Mouse (Mus musculus): ENCODE measurements around the gene Gm11939. TPM values are rescaled to one million over a fixed set of nuclear protein-coding genes. Genes with fewer than 3 reads are reported as not detected.
"Not testable (repeated sequence)": the region's sequence is repeated elsewhere in the genome, so short reads cannot be mapped to it uniquely, and the experiment has no call there.

Gm11939 gene
- not detected in 2 replicates for total RNA-seq (2014; fragmentation: Nextera tagmentation)
- not detected in 2 replicates for total RNA-seq (2017)

- no peak for ATAC-seq (replicated peaks; ENCODE audit: low FRiP score, low TSS enrichment, poor library complexity, severe bottlenecking)
Observed at GRCm38 (mm10) chr11:99559366-99559765, at the start of gene Gm11939. Gene Gm11939 (minus strand): TSS chr11:99559466.

- ATAC-seq (replicated peaks; ENCODE audit: low FRiP score, low TSS enrichment, poor library complexity, severe bottlenecking) = not testable (repeated sequence)
Observed at GRCm38 (mm10) chr11:99603208-99603607, 43.9 kb upstream of the Gm11939 start, which contains the start of gene Gm11938. Gene Gm11938 (minus strand): TSS chr11:99603308.

DNA sequence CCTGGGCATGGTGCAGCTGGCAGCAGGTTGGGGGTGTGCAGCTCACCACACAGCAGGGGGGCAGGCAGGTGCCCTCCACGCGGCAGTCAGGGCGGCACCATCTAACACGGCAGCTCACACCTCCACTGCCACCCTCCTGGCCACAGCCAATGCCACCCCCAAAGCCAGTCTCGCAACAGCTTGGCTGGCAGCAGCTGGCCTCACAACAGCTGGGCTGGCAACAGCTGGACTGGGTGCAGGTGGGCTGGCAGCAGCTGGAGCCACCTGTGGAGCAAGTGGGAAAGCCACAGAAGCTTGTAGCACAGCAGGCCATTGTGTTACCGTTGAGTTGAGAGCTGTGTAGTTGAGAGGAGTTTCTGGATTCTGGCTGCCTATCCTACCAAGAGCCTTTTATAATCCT, 38.5 kb upstream of the Gm11939 start, which contains the start of gene Krtap9-3:
Krtap9-3 (minus strand) TSS at position 364 of the 400 bp plus-strand sequence.
- ATAC-seq (replicated peaks; ENCODE audit: low FRiP score, low TSS enrichment, poor library complexity, severe bottlenecking) = not testable (repeated sequence)

DNA sequence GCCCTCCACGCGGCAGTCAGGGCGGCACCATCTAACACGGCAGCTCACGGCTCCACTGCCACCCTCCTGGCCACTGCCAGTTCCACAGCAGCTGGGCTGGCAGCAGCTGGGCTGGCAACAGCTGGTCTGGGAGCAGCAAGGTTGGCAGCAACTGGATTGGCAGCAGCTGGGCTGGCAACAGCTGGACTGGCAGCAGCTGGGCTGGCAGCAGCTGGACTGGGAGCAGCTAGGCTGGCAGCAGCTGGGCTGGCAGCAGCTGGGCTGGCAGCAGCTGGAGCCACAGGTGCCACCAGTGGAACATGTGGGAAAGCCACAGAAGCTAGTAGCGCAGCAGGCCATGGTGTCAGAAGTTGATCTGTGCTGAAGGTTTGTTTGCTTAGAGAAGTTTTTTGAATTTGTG, 31.7 kb upstream of the Gm11939 start, which contains the start of gene Krtap1-3:
Krtap1-3 (minus strand) TSS at position 359 of the 400 bp plus-strand sequence.
- ATAC-seq (replicated peaks; ENCODE audit: low FRiP score, low TSS enrichment, poor library complexity, severe bottlenecking) = no peak

GRCm38 (mm10) chr11:99585096-99585495, 25.8 kb upstream of the Gm11939 start:
- no peak for ATAC-seq (replicated peaks; ENCODE audit: low FRiP score, low TSS enrichment, poor library complexity, severe bottlenecking)

DNA sequence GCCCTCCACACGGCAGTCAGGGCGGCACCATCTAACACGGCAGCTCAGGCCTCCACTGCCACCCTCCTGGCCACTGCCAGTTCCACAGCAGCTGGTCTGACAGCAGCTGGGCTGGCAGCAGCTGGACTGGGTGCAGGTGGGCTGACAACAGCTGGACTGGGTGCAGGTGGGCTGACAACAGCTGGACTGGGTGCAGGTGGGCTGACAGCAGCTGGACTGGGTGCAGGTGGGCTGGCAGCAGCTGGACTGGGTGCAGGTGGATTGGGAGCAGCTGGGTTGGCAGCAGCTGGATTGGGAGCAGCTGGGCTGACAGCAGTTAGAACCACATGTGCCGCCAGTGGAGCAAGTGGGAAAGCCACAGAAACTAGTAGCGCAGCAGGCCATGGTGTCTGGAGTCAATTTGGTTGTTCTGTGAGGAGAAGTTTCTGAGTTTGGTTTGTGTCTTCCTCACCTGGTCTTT, 24.0 kb upstream of the Gm11939 start, which contains the start of gene Krtap1-4:
Krtap1-4 (minus strand) TSS at position 410 of the 460 bp plus-strand sequence.
- ATAC-seq (replicated peaks; ENCODE audit: low FRiP score, low TSS enrichment, poor library complexity, severe bottlenecking) = no peak

GRCm38 (mm10) chr11:99581564-99581963, 22.3 kb upstream of the Gm11939 start:
- ATAC-seq (replicated peaks; ENCODE audit: low FRiP score, low TSS enrichment, poor library complexity, severe bottlenecking) = no peak

DNA sequence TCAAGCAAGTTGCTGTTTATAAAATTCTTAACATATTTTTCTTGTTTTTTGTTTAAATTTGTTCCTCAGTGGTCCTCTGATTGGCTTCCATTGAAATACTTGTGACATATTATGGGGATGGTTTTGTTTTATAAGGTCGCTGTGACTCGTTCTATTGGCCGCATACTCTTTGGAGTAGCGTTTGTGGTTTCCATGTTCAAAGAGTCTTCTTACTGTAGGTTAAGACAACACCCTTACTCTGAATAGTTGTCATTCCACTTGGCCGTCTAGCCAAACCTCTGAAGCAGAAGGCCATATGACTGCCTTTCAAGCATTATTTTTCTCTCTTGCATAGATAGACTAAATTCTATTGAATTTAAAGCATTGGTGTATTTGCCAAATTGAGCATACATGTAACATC, 21.8 kb upstream of the Gm11939 start:
- no peak for ATAC-seq (replicated peaks; ENCODE audit: low FRiP score, low TSS enrichment, poor library complexity, severe bottlenecking)

DNA sequence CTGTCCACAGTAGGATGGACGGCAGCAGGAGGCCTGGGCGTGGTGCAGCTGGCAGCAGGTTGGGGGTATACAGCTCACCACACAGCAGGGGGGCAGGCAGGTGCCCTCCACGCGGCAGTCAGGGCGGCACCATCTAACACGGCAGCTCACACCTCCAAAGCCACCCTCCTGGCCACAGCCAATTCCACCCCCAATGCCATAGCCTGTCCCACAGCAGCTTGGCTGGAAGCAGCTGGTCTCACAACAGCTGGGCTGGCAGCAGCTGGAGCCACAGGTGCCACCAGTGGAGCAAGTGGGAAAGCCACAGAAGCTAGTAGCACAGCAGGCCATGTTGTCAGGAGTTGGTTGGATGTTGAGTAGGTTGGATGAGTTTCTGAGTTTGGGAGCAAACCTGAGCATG, 21.4 kb upstream of the Gm11939 start, which contains the start of gene Krtap1-5:
Krtap1-5 (minus strand) TSS at position 381 of the 400 bp plus-strand sequence.
- no peak for ATAC-seq (replicated peaks; ENCODE audit: low FRiP score, low TSS enrichment, poor library complexity, severe bottlenecking)

GRCm38 (mm10) chr11:99574106-99574505, 14.8 kb upstream of the Gm11939 start:
- ATAC-seq (replicated peaks; ENCODE audit: low FRiP score, low TSS enrichment, poor library complexity, severe bottlenecking) = peak; percentile 87

- ATAC-seq (replicated peaks; ENCODE audit: low FRiP score, low TSS enrichment, poor library complexity, severe bottlenecking) = no peak
Observed at GRCm38 (mm10) chr11:99573164-99573563, 13.9 kb upstream of the Gm11939 start.

GRCm38 (mm10) chr11:99566530-99566929, 7.3 kb upstream of the Gm11939 start, which contains the start of gene Krtap3-1:
Gene Krtap3-1 (minus strand): TSS chr11:99566630.
- ATAC-seq (replicated peaks; ENCODE audit: low FRiP score, low TSS enrichment, poor library complexity, severe bottlenecking) = no peak

- ATAC-seq (replicated peaks; ENCODE audit: low FRiP score, low TSS enrichment, poor library complexity, severe bottlenecking) = no peak
Observed at GRCm38 (mm10) chr11:99562580-99562979, 3.3 kb upstream of the Gm11939 start.

GRCm38 (mm10) chr11:99557976-99558745, 1.1 kb downstream of the Gm11939 start:
- ATAC-seq (replicated peaks; ENCODE audit: low FRiP score, low TSS enrichment, poor library complexity, severe bottlenecking) = no peak

GRCm38 (mm10) chr11:99556753-99557152, 2.5 kb downstream of the Gm11939 start, which contains the start of gene Krtap3-2:
Gene Krtap3-2 (minus strand): TSS chr11:99556853.
- no peak for ATAC-seq (replicated peaks; ENCODE audit: low FRiP score, low TSS enrichment, poor library complexity, severe bottlenecking)

GRCm38 (mm10) chr11:99556195-99556594, 3.1 kb downstream of the Gm11939 start:
- ATAC-seq (replicated peaks; ENCODE audit: low FRiP score, low TSS enrichment, poor library complexity, severe bottlenecking) = no peak

DNA sequence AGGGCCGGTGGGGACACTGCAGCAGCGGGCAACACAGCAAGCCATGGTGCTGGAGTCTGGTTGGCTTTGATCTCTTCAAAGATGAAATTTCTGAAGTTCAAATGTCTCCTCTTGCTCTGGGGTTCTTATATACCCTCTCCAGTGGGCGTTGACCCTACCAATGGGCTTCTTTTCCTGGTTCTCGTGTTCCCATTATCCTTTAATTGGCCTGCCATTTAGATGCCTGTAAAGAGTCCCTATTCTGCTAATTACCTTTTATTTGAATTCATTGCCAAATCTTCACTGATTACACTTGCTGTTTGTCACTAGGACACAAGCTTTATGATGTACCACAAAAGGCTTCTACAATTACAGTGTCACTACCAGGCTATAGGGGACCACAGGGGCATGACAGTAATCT, 8.5 kb downstream of the Gm11939 start, which contains the start of gene Krtap3-3:
Krtap3-3 (minus strand) TSS at position 101 of the 400 bp plus-strand sequence.
- no peak for ATAC-seq (replicated peaks; ENCODE audit: low FRiP score, low TSS enrichment, poor library complexity, severe bottlenecking)

DNA sequence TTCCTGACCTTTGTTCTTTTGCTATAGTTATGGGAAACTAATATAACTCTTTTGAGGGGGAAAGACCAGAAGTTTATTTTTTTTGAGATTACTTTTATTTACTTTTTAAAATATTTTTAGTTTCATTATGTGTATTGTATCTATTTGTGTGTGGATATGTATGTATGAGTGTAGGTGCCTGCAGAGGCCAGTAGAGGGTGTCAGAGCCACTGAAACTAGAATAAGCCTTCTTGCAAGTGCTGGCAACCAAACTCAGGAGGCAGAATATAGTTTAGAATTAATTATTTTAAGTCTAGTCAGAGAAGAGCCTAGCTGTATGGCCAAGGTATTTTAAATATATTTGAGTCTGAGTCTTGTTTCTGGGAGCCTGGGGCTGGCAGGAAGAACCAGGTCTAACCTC, 11.4 kb downstream of the Gm11939 start:
- no peak for ATAC-seq (replicated peaks; ENCODE audit: low FRiP score, low TSS enrichment, poor library complexity, severe bottlenecking)

DNA sequence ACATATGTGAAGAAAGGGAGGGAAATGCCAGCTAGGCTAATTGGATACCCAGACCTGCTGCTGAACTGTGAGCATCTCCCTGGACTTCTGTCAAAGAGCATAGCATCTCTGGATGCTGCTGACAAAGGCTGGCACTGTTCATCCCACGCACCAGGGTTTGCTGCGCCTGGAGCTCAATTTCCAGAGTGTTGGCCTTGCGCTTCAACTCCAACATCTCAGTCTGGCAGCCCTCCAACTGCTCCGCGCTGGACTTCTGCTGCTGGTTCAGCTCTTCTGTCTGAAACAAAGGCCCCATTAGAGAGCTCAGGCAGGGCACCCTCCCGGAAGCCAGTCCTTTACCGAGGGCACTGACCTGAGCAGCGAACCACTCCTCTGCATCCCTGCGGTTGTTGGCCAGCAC, 19.5 kb downstream of the Gm11939 start:
- no peak for ATAC-seq (replicated peaks; ENCODE audit: low FRiP score, low TSS enrichment, poor library complexity, severe bottlenecking)

- ATAC-seq (replicated peaks; ENCODE audit: low FRiP score, low TSS enrichment, poor library complexity, severe bottlenecking) = no peak
Observed at GRCm38 (mm10) chr11:99521288-99521860, 37.9 kb downstream of the Gm11939 start, which contains the start of gene Krt39. Gene Krt39 (minus strand): TSS chr11:99521338.
